Mouse (Mus musculus) neural tube, embryonic 15.5 days (tissue): ENCODE results near the gene Golgb1. TPM values are rescaled to one million over a fixed set of nuclear protein-coding genes. Genes with fewer than 3 reads are reported as not detected.

Experiments used
- ATAC-seq: fragments of 200-750 bp; cut with Nextera tagmentation; 2 replicates; pipeline ENCODE4 v1.8.0; 2017; ENCODE audit warnings: mild to moderate bottlenecking, moderate TSS enrichment, moderate library complexity; ENCODE audit not compliant: low FRiP score
- H3K27ac ChIP-seq: fragments of 300-500 bp; sonication (generic); replicated peaks from 2 replicates; pipeline ENCODE4 v1.5.1; 2015; ENCODE audit warnings: mild to moderate bottlenecking, inconsistent platforms
- H3K27me3 ChIP-seq: fragments of 300-500 bp; sonication (generic); replicated peaks from 2 replicates; pipeline ENCODE4 v1.6.1; 2015; ENCODE audit warnings: inconsistent platforms
- H3K36me3 ChIP-seq: fragments of 300-500 bp; sonication (generic); 2 replicates; pipeline ENCODE4 v1.6.1; 2015; ENCODE audit warnings: inconsistent platforms
- H3K4me1 ChIP-seq: fragments of 300-500 bp; sonication (generic); 2 replicates; pipeline ENCODE4 v1.6.1; 2015; ENCODE audit warnings: inconsistent platforms
- H3K4me2 ChIP-seq: fragments of 300-500 bp; sonication (generic); 2 replicates; pipeline ENCODE4 v1.6.1; 2015; ENCODE audit warnings: inconsistent platforms, mild to moderate bottlenecking, moderate library complexity
- H3K4me3 ChIP-seq: fragments of 300-500 bp; sonication (generic); replicated peaks from 2 replicates; pipeline ENCODE4 v1.5.1; 2015; ENCODE audit warnings: mild to moderate bottlenecking, inconsistent platforms
- H3K9ac ChIP-seq: fragments of 300-500 bp; sonication (generic); replicated peaks from 2 replicates; pipeline ENCODE4 v1.6.1; 2015; ENCODE audit warnings: mild to moderate bottlenecking, inconsistent platforms
- H3K9me3 ChIP-seq: fragments of 300-500 bp; sonication (generic); replicated peaks from 2 replicates; pipeline ENCODE4 v1.6.1; 2016; ENCODE audit warnings: inconsistent platforms
- WGBS: fragments of 180-500 bp; shearing (Covaris S2); methylation state at CpG from one replicate; pipeline ENCODE4 v1.1.7; 2015; ENCODE audit warnings: mixed read lengths; 5-methylcytosine and 5-hydroxymethylcytosine counted together
- polyA plus RNA-seq: library from polyadenylated mRNA; unstranded; fragments of >200 nt; fragmentation: Nextera tagmentation; extraction: Ambion mirVana; gene quantifications from 2 replicates; pipeline ENCODE4 v1.2.1, GENCODE M21; 2015

The Golgb1 gene
- polyA plus RNA-seq, 1 experiment from 2014 or later: 80.4 TPM

DNA sequence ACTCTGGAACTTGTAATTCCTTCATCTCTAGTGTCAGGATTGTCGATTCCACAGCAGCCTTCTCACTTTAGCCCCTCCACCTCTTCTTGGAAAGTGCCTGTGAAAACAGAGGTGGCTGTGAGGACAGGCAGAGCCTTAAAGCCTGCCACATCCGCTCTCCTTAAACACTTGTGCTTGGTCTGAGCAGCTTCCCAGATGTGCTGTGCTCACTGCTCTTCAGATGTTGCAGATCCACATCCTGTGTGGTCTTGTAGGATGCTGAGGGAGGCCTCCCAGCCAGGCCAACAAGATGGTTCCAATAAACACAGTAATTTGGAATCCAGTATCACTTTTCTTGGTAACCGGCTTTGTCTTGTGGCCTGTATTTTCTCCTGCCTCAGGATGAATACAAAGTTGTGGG lies 57.0 kb downstream of the Golgb1 start:
- H3K9me3 ChIP-seq: no peaks in the 10 kb centered on the region
- H3K4me1 ChIP-seq: no peaks in the 10 kb centered on the region
- no peak for ATAC-seq
- no peak overlapping the region for H3K27ac ChIP-seq
- H3K4me3 ChIP-seq: no peak overlapping the region
- WGBS: 91% methylated on average over 3 of the region's 3 CpGs
- no peak overlapping the region for H3K4me2 ChIP-seq
- no peaks in the 10 kb centered on the region for H3K27me3 ChIP-seq
- H3K36me3 ChIP-seq: peaks cover 66% of the 10 kb centered on the region
- no peak overlapping the region for H3K9ac ChIP-seq

- WGBS: 98% methylated on average over 6 of the region's 6 CpGs
- H3K4me3 ChIP-seq: no peak overlapping the region
- no peak overlapping the region for H3K4me2 ChIP-seq
- no peak for ATAC-seq
- no peaks in the 10 kb centered on the region for H3K9me3 ChIP-seq
- H3K4me1 ChIP-seq: no peaks in the 10 kb centered on the region
- peaks cover 60% of the 10 kb centered on the region for H3K36me3 ChIP-seq
- no peak overlapping the region for H3K9ac ChIP-seq
- no peaks in the 10 kb centered on the region for H3K27me3 ChIP-seq
- H3K27ac ChIP-seq: no peak overlapping the region
These were observed 57.6 kb downstream of the Golgb1 start for GRCm38 (mm10) chr16:36932546-36932945.

- no peaks in the 10 kb centered on the region for H3K9me3 ChIP-seq
- H3K36me3 ChIP-seq: peaks cover 43% of the 10 kb centered on the region
- H3K4me1 ChIP-seq: no peaks in the 10 kb centered on the region
- 79% methylated on average over 6 of the region's 6 CpGs for WGBS
- no peaks in the 10 kb centered on the region for H3K27me3 ChIP-seq
- H3K27ac ChIP-seq: no peak overlapping the region
- H3K9ac ChIP-seq: no peak overlapping the region
- H3K4me2 ChIP-seq: no peak overlapping the region
- no peak overlapping the region for H3K4me3 ChIP-seq
- ATAC-seq: no peak
These were observed 59.3 kb downstream of the Golgb1 start for GRCm38 (mm10) chr16:36934131-36934840.

DNA sequence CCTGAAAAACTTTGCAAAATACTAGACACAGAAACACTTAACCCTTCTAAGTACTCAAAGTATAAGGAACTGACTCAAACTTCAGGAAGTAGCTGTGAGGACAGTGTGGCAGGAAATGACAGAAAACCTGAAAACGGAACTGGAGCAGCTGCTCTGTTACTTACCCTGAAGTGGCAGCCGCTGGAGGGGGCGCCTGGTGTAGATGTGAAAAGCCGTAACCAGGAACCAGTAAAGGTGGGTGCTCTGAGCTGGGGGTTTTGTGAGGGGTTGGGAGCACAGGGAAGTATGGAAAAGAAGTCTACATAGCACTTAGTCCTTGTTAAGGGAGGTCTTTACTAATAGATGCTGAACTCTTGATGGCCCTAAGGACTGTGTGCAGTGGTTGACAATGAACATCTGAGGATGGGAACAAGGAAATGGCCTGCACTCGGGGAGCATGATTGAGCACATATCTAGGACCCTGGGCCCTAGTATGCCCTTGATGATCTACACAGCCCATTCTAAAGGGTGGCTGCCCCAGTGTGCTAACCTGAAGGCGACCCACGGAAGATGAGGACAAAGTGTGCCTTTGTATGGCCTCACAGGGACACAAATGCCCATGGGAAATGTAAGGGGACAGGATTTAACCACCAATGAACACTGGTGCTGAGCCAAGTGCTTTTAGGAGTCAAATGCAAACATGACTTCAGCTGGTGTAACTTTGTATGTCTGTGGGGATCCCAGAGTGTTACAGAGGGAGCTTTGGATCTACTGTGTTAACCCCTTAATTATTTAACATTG lies 60.1 kb downstream of the Golgb1 start, which contains the start of gene Hcls1:
Gene Hcls1, plus strand, starts transcription at position 143 of the 780 bp plus-strand sequence.
- Histone ChIP-seq H3K27ac (no peak within 1 kb of the TSS), H3K9me3 (no peaks in the 10 kb centered on the region), H3K36me3 (peaks cover 35% of the 10 kb centered on the region), H3K4me1 (no peaks in the 10 kb centered on the region), H3K4me2 (no peak within 1 kb of the TSS), H3K9ac (no peak within 1 kb of the TSS), H3K27me3 (no peaks in the 10 kb centered on the region), H3K4me3 (no peak within 1 kb of the TSS)
- ATAC-seq: no peak
- WGBS: 80% methylated on average over 7 of the region's 7 CpGs

DNA sequence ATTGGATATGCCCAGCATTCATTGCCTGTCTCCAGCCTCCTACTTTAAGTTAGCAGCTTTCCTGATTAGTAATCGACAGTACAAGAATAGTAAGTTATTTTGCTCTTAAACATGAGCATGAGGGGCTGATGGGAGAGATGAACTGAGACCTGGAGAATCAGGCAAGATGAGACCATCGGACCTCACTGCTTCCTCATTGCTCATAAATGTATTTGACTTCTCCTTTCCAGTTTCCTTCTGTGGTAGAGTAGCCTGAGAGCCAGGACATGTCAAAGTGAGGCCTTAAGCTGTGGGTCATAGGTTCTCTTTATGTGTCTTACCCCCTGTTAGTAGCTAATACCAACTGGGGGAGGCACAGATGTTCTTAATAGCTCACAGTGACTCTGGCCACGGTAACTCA lies 60.9 kb downstream of the Golgb1 start:
- no peak overlapping the region for H3K9ac ChIP-seq
- no peaks in the 10 kb centered on the region for H3K27me3 ChIP-seq
- WGBS: 89% methylated on average over 3 of the region's 3 CpGs
- H3K36me3 ChIP-seq: peaks cover 27% of the 10 kb centered on the region
- H3K4me3 ChIP-seq: no peak overlapping the region
- H3K9me3 ChIP-seq: no peaks in the 10 kb centered on the region
- no peak overlapping the region for H3K27ac ChIP-seq
- no peaks in the 10 kb centered on the region for H3K4me1 ChIP-seq
- no peak overlapping the region for H3K4me2 ChIP-seq
- no peak for ATAC-seq

- Histone ChIP-seq H3K4me3 (no peak overlapping the region), H3K9me3 (no peaks in the 10 kb centered on the region), H3K9ac (no peak overlapping the region), H3K27me3 (no peaks in the 10 kb centered on the region), H3K4me1 (no peaks in the 10 kb centered on the region), H3K36me3 (no peaks in the 10 kb centered on the region), H3K27ac (no peak overlapping the region), H3K4me2 (no peak overlapping the region)
- no peak for ATAC-seq
- 86% methylated on average over 6 of the region's 6 CpGs for WGBS
These were observed 66.3 kb downstream of the Golgb1 start for GRCm38 (mm10) chr16:36941137-36941727.

DNA sequence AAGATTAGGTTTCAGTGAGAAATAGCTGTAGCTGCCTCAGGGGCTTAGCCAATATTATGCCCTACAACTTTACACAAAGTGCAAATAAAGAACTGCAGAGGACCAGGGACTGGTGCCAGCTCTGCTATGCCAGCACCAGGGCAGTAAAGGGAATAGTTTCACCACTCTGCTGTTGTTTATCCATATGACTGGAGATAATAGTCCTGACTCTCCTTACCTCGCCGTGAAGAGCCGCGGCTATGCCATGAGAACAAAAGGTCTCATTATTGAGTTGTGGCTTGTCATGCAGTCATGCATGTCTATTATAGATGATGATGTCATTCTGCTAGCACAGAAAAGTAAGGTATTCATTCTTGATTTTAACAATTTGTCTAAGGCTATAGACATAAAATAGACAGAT lies 67.0 kb downstream of the Golgb1 start:
- no peak overlapping the region for H3K27ac ChIP-seq
- WGBS: 56% methylated on average over 4 of the region's 4 CpGs

DNA sequence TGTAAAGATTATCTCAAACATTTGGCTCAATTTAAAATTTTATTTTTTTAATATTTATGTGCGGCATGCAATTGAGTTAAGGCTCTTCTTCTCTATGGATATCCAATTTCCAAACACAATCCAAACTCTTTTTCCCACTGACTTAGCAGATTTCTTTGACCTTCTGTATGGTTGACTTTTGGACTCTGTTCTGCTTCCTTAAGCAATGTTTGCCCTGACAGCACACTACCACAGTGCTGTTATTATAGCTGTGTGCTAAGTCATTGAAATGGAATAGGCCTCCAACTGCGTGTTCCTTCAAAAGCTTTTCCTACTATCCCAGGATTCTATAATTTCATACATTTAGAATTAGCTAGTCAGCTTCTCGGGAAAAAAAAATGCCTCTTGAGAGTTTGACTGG lies 68.7 kb downstream of the Golgb1 start:
- 94% methylated on average over 3 of the region's 3 CpGs for WGBS
- ATAC-seq: no peak
- Histone ChIP-seq H3K9me3 (no peaks in the 10 kb centered on the region), H3K9ac (no peak overlapping the region), H3K4me2 (no peak overlapping the region), H3K27me3 (no peaks in the 10 kb centered on the region), H3K4me3 (no peak overlapping the region), H3K4me1 (no peaks in the 10 kb centered on the region), H3K36me3 (no peaks in the 10 kb centered on the region), H3K27ac (no peak overlapping the region)

More for the DNA sequence above, 67.0 kb downstream of the Golgb1 start:
- no peak overlapping the region for H3K4me2 ChIP-seq
- no peaks in the 10 kb centered on the region for H3K9me3 ChIP-seq
- no peaks in the 10 kb centered on the region for H3K27me3 ChIP-seq
- H3K36me3 ChIP-seq: no peaks in the 10 kb centered on the region
- no peak; the same call in 1 of the 2 replicates for ATAC-seq
- H3K9ac ChIP-seq: no peak overlapping the region
- no peaks in the 10 kb centered on the region for H3K4me1 ChIP-seq
- no peak overlapping the region for H3K4me3 ChIP-seq

GRCm38 (mm10) chr16:36944895-36945424 lies 70.0 kb downstream of the Golgb1 start:
- H3K4me2 ChIP-seq: no peak overlapping the region
- H3K36me3 ChIP-seq: no peaks in the 10 kb centered on the region
- no peaks in the 10 kb centered on the region for H3K27me3 ChIP-seq
- H3K27ac ChIP-seq: no peak overlapping the region
- no peaks in the 10 kb centered on the region for H3K4me1 ChIP-seq
- H3K9me3 ChIP-seq: no peaks in the 10 kb centered on the region
- 31% methylated on average over 12 of the region's 12 CpGs for WGBS
- no peak overlapping the region for H3K4me3 ChIP-seq
- H3K9ac ChIP-seq: no peak overlapping the region
- ATAC-seq: no peak

- Histone ChIP-seq H3K9ac (no peak overlapping the region), H3K4me1 (no peaks in the 10 kb centered on the region), H3K36me3 (no peaks in the 10 kb centered on the region), H3K4me2 (no peak overlapping the region), H3K27me3 (no peaks in the 10 kb centered on the region), H3K27ac (no peak overlapping the region), H3K4me3 (no peak overlapping the region), H3K9me3 (no peaks in the 10 kb centered on the region)
- 84% methylated on average over 8 of the region's 8 CpGs for WGBS
- no peak for ATAC-seq
These were observed 71.7 kb downstream of the Golgb1 start for GRCm38 (mm10) chr16:36946459-36947159.

- Histone ChIP-seq H3K9ac (no peak overlapping the region), H3K36me3 (no peaks in the 10 kb centered on the region), H3K4me2 (no peak overlapping the region), H3K27me3 (no peaks in the 10 kb centered on the region), H3K9me3 (no peaks in the 10 kb centered on the region), H3K4me1 (no peaks in the 10 kb centered on the region), H3K27ac (no peak overlapping the region), H3K4me3 (no peak overlapping the region)
- ATAC-seq: no peak
- 79% methylated on average over 4 of the region's 4 CpGs for WGBS
These were observed 72.8 kb downstream of the Golgb1 start for GRCm38 (mm10) chr16:36947646-36948197.
